Mouse (Mus musculus): ENCODE data around the gene Pdgfra. TPM values are rescaled to one million over a fixed set of nuclear protein-coding genes. Genes with fewer than 3 reads are reported as not detected.
A peak's percentile ranks its signal among the peaks of the same experiment; 100 is the strongest.

Pdgfra gene
- polyA plus RNA-seq (2015; fragmentation: Nextera tagmentation; extraction: Ambion mirVana) = 120 and 137 TPM in 2 replicates

GRCm38 (mm10) chr5:75152021-75152425, at the start of gene Pdgfra:
TSS of gene Pdgfra (plus strand) at chr5:75152292.
- peak within 1 kb of the TSS; percentile 80 for H3K4me2 ChIP-seq (replicated peaks)
- H3K4me1 ChIP-seq = peaks cover 36% of the 10 kb centered on the region
- H3K27me3 ChIP-seq = 0 out of 2 replicates have a peak, but pooled peaks cover under 1% of the 10 kb centered on the region
- H3K9ac ChIP-seq = peak within 1 kb of the TSS; percentile 100
- peak within 1 kb of the TSS; percentile 100 for H3K27ac ChIP-seq
- no peaks in the 10 kb centered on the region for H3K36me3 ChIP-seq
- H3K4me3 ChIP-seq = peak within 1 kb of the TSS; percentile 86
- ATAC-seq (ENCODE audit: low FRiP score, low read depth) = peak; percentile 21; the same call in 1 of the 2 replicates
- no peaks in the 10 kb centered on the region for H3K9me3 ChIP-seq
- WGBS = 2% methylated on average over 10 of the region's 10 CpGs

DNA sequence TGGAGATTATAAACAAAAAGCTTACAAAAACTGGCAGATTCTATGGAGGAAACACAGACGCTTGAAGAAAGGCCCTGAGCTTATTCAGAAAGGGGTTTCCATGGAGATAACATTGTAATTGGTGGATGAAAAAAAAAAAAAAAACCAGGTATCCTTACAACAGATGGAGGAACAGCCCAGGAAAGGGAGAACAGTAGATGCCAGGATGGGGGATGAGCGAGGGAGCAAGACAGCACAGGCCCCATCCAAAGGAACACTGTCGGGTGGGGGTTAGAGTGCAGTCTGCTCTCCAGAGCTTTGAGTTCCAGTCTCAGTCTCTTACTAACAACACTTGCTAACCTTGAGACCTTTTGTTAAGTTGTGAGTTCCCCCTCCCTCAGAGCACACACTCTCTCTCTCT, 45.6 kb upstream of the Pdgfra start:
- Histone ChIP-seq H3K4me2 (replicated peaks) (no peak overlapping the region), H3K4me3 (no peak overlapping the region), H3K27ac (no peak overlapping the region), H3K4me1 (no peaks in the 10 kb centered on the region), H3K36me3 (no peaks in the 10 kb centered on the region), H3K9me3 (no peaks in the 10 kb centered on the region), H3K27me3 (no peaks in the 10 kb centered on the region), H3K9ac (no peak overlapping the region)
- no peak for ATAC-seq (ENCODE audit: low FRiP score, low read depth)
- 78% methylated on average over 3 of the region's 3 CpGs for whole genome bisulfite sequencing

GRCm38 (mm10) chr5:75109368-75109767, 42.7 kb upstream of the Pdgfra start:
- no peak overlapping the region for H3K9ac ChIP-seq
- 50% methylated on average over 5 of the region's 5 CpGs for WGBS
- no peak overlapping the region for H3K4me3 ChIP-seq

DNA sequence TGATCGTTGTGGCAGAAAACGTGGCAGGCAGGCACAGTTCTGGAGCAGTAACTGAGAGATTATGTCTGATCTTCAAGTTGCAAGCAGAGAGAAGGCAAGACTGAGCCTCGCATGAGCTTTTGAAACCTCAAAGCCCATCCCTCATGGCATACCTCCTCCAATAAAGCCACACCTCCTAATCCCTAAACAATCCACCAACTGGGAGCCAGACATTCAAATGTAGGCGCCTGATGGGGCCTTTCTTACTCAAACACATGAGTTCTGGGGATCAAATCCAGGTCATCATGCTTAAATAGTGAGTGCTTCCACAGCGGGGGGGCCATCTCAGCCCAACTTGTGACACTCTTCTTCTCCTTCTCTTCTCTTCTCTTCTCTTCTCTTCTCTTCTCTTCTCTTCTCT, 40.3 kb upstream of the Pdgfra start:
- WGBS = 55% methylated on average over 5 of the region's 5 CpGs

More at GRCm38 (mm10) chr5:75109368-75109767, 42.7 kb upstream of the Pdgfra start:
- Histone ChIP-seq H3K36me3 (no peaks in the 10 kb centered on the region), H3K9me3 (no peaks in the 10 kb centered on the region), H3K4me1 (no peaks in the 10 kb centered on the region), H3K4me2 (replicated peaks) (no peak overlapping the region), H3K27me3 (no peaks in the 10 kb centered on the region), H3K27ac (no peak overlapping the region)
- no peak for ATAC-seq (ENCODE audit: low FRiP score, low read depth)

GRCm38 (mm10) chr5:75118840-75119239, 33.3 kb upstream of the Pdgfra start:
- H3K36me3 ChIP-seq = no peaks in the 10 kb centered on the region
- H3K9me3 ChIP-seq = no peaks in the 10 kb centered on the region
- ATAC-seq (ENCODE audit: low FRiP score, low read depth) = no peak
- H3K9ac ChIP-seq = no peak overlapping the region
- H3K4me3 ChIP-seq = no peak overlapping the region
- no peak overlapping the region for H3K27ac ChIP-seq
- no peak overlapping the region for H3K4me2 ChIP-seq (replicated peaks)
- H3K4me1 ChIP-seq = no peaks in the 10 kb centered on the region
- no peaks in the 10 kb centered on the region for H3K27me3 ChIP-seq
- 66% methylated on average over 7 of the region's 7 CpGs for WGBS

More for the DNA sequence above, 40.3 kb upstream of the Pdgfra start:
- Histone ChIP-seq H3K9ac (no peak overlapping the region), H3K36me3 (no peaks in the 10 kb centered on the region), H3K27ac (no peak overlapping the region), H3K4me3 (no peak overlapping the region), H3K4me2 (replicated peaks) (no peak overlapping the region), H3K9me3 (no peaks in the 10 kb centered on the region), H3K27me3 (no peaks in the 10 kb centered on the region), H3K4me1 (no peaks in the 10 kb centered on the region)
- no peak for ATAC-seq (ENCODE audit: low FRiP score, low read depth)

GRCm38 (mm10) chr5:75121646-75122045, 30.4 kb upstream of the Pdgfra start:
- no peak for ATAC-seq (ENCODE audit: low FRiP score, low read depth)
- Histone ChIP-seq H3K27me3 (no peaks in the 10 kb centered on the region), H3K27ac (no peak overlapping the region), H3K4me1 (no peaks in the 10 kb centered on the region), H3K9ac (no peak overlapping the region), H3K4me2 (replicated peaks) (no peak overlapping the region), H3K4me3 (no peak overlapping the region), H3K9me3 (no peaks in the 10 kb centered on the region; the same call in 1 of the 2 replicates), H3K36me3 (no peaks in the 10 kb centered on the region)
- 43% methylated on average over 5 of the region's 5 CpGs for WGBS

GRCm38 (mm10) chr5:75134681-75135080, 17.4 kb upstream of the Pdgfra start:
- Histone ChIP-seq H3K9me3 (no peaks in the 10 kb centered on the region), H3K4me1 (peaks cover 9% of the 10 kb centered on the region; the same call in 1 of the 2 replicates), H3K27ac (no peak overlapping the region), H3K4me2 (replicated peaks) (no peak overlapping the region), H3K36me3 (no peaks in the 10 kb centered on the region), H3K27me3 (no peaks in the 10 kb centered on the region), H3K4me3 (no peak overlapping the region), H3K9ac (no peak overlapping the region)
- no peak for ATAC-seq (ENCODE audit: low FRiP score, low read depth)
- WGBS = 61% methylated on average over 7 of the region's 7 CpGs

DNA sequence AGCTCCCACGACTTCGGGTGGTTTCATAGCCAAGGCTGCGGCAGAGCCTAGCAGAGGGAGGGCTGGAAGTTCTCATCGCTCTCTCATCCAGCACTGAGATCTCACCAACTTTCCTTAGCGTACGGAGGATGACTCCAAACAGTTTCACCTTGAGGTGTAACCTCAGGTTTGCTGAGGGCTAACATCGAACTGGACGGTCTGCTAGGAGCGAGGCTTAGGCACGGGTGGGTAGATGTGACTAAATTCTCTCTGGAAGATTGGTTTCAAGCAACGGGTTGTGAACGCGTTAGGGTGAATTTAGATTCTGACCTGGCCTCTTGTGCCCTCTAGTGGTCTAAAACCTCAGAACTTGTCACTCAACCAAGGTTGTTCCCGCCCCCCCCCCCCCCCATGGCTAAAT, 9.0 kb upstream of the Pdgfra start:
- Histone ChIP-seq H3K4me1 (peaks cover 30% of the 10 kb centered on the region), H3K4me3 (peak overlapping the region; percentile 41), H3K4me2 (replicated peaks) (peak overlapping the region; percentile 69), H3K9ac (peak overlapping the region; percentile 65), H3K27ac (no peak overlapping the region), H3K9me3 (no peaks in the 10 kb centered on the region), H3K36me3 (no peaks in the 10 kb centered on the region), H3K27me3 (0 out of 2 replicates have a peak, but pooled peaks cover 4% of the 10 kb centered on the region)
- WGBS = 3% methylated on average over 14 of the region's 14 CpGs
- ATAC-seq (ENCODE audit: low FRiP score, low read depth) = no peak

DNA sequence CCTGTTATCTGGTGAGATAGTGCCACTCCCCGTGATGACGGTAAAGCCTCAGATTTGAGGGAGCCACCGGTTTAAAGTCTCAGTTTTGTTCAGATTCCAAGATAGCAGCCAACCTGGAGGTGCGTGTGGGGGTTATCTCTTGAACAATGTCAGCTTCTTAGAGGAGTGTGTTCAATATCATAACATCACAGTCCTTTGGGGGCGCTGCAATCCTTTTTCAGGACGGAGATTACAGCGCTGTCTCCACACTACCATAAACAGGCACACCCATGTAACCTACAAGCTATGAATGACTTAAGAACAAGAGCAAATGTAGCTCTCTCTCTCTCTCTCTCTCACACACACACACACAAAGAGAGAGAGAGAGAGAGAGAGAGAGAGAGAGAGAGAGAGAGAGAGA, 8.3 kb upstream of the Pdgfra start:
- Histone ChIP-seq H3K27me3 (0 out of 2 replicates have a peak, but pooled peaks cover 4% of the 10 kb centered on the region), H3K4me3 (no peak overlapping the region), H3K9me3 (no peaks in the 10 kb centered on the region), H3K9ac (no peak overlapping the region), H3K27ac (no peak overlapping the region), H3K4me1 (peaks cover 36% of the 10 kb centered on the region), H3K36me3 (no peaks in the 10 kb centered on the region), H3K4me2 (replicated peaks) (peak overlapping the region; percentile 69)
- 45% methylated on average over 7 of the region's 7 CpGs for WGBS
- no peak for ATAC-seq (ENCODE audit: low FRiP score, low read depth)

DNA sequence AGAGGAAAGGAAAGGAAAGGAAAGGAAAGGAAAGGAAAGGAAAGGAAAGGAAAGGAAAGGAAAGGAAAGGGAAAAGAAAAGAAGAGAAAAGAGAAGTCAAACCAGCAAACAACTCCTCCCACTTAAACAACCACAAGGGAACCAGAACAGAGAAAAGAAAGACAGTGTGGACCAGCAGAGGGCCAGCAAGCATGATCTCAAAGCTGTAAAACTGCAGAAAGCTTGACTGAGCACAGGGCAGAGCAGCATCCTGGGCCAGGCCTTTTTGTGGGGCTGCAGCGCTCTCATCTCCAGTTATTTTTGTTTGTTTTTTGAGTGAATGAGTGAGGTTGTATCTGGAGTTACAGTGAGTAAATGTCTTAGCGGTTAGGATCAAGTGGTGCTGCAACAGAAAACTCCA, 6.8 kb upstream of the Pdgfra start:
- H3K9me3 ChIP-seq = no peaks in the 10 kb centered on the region
- WGBS = 81% methylated on average over 2 of the region's 2 CpGs
- H3K4me1 ChIP-seq = peaks cover 52% of the 10 kb centered on the region
- no peak overlapping the region for H3K9ac ChIP-seq
- ATAC-seq (ENCODE audit: low FRiP score, low read depth) = no peak
- 0 out of 2 replicates have a peak, but pooled peaks cover 4% of the 10 kb centered on the region for H3K27me3 ChIP-seq
- H3K4me3 ChIP-seq = no peak overlapping the region
- H3K36me3 ChIP-seq = no peaks in the 10 kb centered on the region
- no peak overlapping the region for H3K27ac ChIP-seq
- no peak overlapping the region for H3K4me2 ChIP-seq (replicated peaks)

GRCm38 (mm10) chr5:75146469-75146868, 5.6 kb upstream of the Pdgfra start:
- no peak overlapping the region for H3K4me2 ChIP-seq (replicated peaks)
- no peak overlapping the region for H3K4me3 ChIP-seq
- WGBS = 86% methylated on average over 1 of the region's 1 CpGs
- peaks cover 55% of the 10 kb centered on the region for H3K4me1 ChIP-seq
- no peak for ATAC-seq (ENCODE audit: low FRiP score, low read depth)
- H3K9ac ChIP-seq = no peak overlapping the region
- H3K9me3 ChIP-seq = no peaks in the 10 kb centered on the region
- no peak overlapping the region for H3K27ac ChIP-seq
- H3K27me3 ChIP-seq = 0 out of 2 replicates have a peak, but pooled peaks cover 4% of the 10 kb centered on the region
- no peaks in the 10 kb centered on the region for H3K36me3 ChIP-seq

- WGBS = under 1% methylated on average over 30 of the region's 30 CpGs
- Histone ChIP-seq H3K27me3 (0 out of 2 replicates have a peak, but pooled peaks cover 4% of the 10 kb centered on the region), H3K4me3 (peak overlapping the region; percentile 86), H3K36me3 (no peaks in the 10 kb centered on the region), H3K4me1 (peaks cover 49% of the 10 kb centered on the region), H3K9ac (peak overlapping the region; percentile 69), H3K27ac (peak overlapping the region; percentile 100), H3K9me3 (no peaks in the 10 kb centered on the region), H3K4me2 (replicated peaks) (peak overlapping the region; percentile 80)
- peak; percentile 55 for ATAC-seq (ENCODE audit: low FRiP score, low read depth)
These were observed 3.6 kb upstream of the Pdgfra start for GRCm38 (mm10) chr5:75148343-75149127.
